Mouse (Mus musculus) liver, adult 2 months (tissue): ENCODE results near the gene Gcm1. TPM values are rescaled to one million over a fixed set of nuclear protein-coding genes. Genes with fewer than 3 reads are reported as not detected.
A peak's percentile ranks its signal among the peaks of the same experiment; 100 is the strongest.

Source experiments
- DNase-seq: peaks from one replicate; pipeline ENCODE4 v3.0.0-alpha.2; 2011; ENCODE audit warnings: low read depth, low spot score; ENCODE audit errors: extremely low read depth
- H3K27ac ChIP-seq: fragments of 200-500 bp; replicated peaks from 2 replicates; pipeline ENCODE4 v1.5.1; 2012; ENCODE audit warnings: low read depth, mild to moderate bottlenecking, control low read depth, inconsistent platforms, low read length; ENCODE audit not compliant: insufficient read depth
- H3K27me3 ChIP-seq: fragments of 200-500 bp; 2 replicates; pipeline ENCODE4 v1.6.1; 2012; ENCODE audit warnings: mild to moderate bottlenecking, moderate library complexity, low read length, inconsistent platforms; ENCODE audit not compliant: control insufficient read depth, insufficient read depth
- H3K36me3 ChIP-seq: fragments of 200-500 bp; 2 replicates; pipeline ENCODE4 v1.6.1; 2012; ENCODE audit warnings: low read length, inconsistent platforms; ENCODE audit not compliant: control insufficient read depth, insufficient read depth
- H3K4me1 ChIP-seq: fragments of 200-500 bp; 2 replicates; pipeline ENCODE4 v1.6.1; 2011; ENCODE audit warnings: low read length; ENCODE audit not compliant: control insufficient read depth, insufficient read depth
- H3K4me3 ChIP-seq: fragments of 200-500 bp; 2 replicates; pipeline ENCODE4 v1.5.1; 2011; ENCODE audit warnings: low read depth, mild to moderate bottlenecking, control low read depth, low read length, moderate library complexity; ENCODE audit not compliant: insufficient read depth
- H3K79me2 ChIP-seq: fragments of 200-500 bp; 2 replicates; pipeline ENCODE4 v1.6.1; 2012; ENCODE audit warnings: inconsistent platforms, mild to moderate bottlenecking, low read length, moderate library complexity; ENCODE audit not compliant: control insufficient read depth, insufficient read depth
- H3K9ac ChIP-seq: fragments of 200-500 bp; 2 replicates; pipeline ENCODE4 v1.6.1; 2012; ENCODE audit warnings: low read depth, mild to moderate bottlenecking, control low read depth, inconsistent platforms, low read length
- CTCF ChIP-seq: fragments of 200-500 bp; IDR thresholded peaks from 2 replicates; pipeline ENCODE4 v1.5.1; 2011; ENCODE audit warnings: low read depth, low read length, control low read depth
- POLR2A ChIP-seq: fragments of 200-500 bp; IDR thresholded peaks from 2 replicates; pipeline ENCODE4 v1.6.1; 2011; ENCODE audit warnings: low read length, control low read depth; ENCODE audit not compliant: insufficient read depth; ENCODE audit errors: extremely low read depth
- WGBS: fragments of 180-500 bp; shearing (Covaris S2); methylation state at CpG from one replicate; pipeline ENCODE4 v1.1.7; 2018; 5-methylcytosine and 5-hydroxymethylcytosine counted together
- polyA plus RNA-seq: library from polyadenylated mRNA; depleted of rRNA; stranded (reverse); fragments of >200 nt; gene quantifications from 2 replicates; pipeline ENCODE4 v1.2.3, GENCODE M21; 2012
- total RNA-seq: library from RNA; depleted of rRNA; stranded (reverse); fragments of >200 nt; gene quantifications from 2 replicates; pipeline ENCODE4 v1.2.3, GENCODE M21; 2014

Gcm1 gene
- total and polyA plus RNA-seq, 2 experiments: not detected

- no peak overlapping the region for H3K9ac ChIP-seq
- H3K27me3 ChIP-seq: no peaks in the 10 kb centered on the region
- peak overlapping the region; percentile 4; the same call in 1 of the 2 replicates for H3K4me3 ChIP-seq
- 31% methylated on average over 6 of the region's 6 CpGs for WGBS
- H3K27ac ChIP-seq: peak overlapping the region; percentile 86
- H3K4me1 ChIP-seq: peaks cover 27% of the 10 kb centered on the region
- peaks cover 21% of the 10 kb centered on the region; the same call in 1 of the 2 replicates for H3K79me2 ChIP-seq
- peaks cover 29% of the 10 kb centered on the region for H3K36me3 ChIP-seq
- DNase-seq: peak; percentile 88
- TF ChIP-seq CTCF: no peak
- no peak for TF ChIP-seq POLR2A
Measured at GRCm38 (mm10) chr9:78104973-78105372, 53.2 kb downstream of the Gcm1 start.

- H3K27ac ChIP-seq: peak overlapping the region; percentile 59
Measured at GRCm38 (mm10) chr9:78105501-78105932, 53.8 kb downstream of the Gcm1 start.

GRCm38 (mm10) chr9:78106821-78107220 lies 55.1 kb downstream of the Gcm1 start:
- Histone ChIP-seq H3K27ac (no peak overlapping the region), H3K9ac (no peak overlapping the region), H3K79me2 (peaks cover 17% of the 10 kb centered on the region; the same call in 1 of the 2 replicates), H3K4me1 (peaks cover 29% of the 10 kb centered on the region), H3K27me3 (no peaks in the 10 kb centered on the region), H3K4me3 (no peak overlapping the region), H3K36me3 (peaks cover 15% of the 10 kb centered on the region)
- peak; percentile 62 for DNase-seq
- WGBS: 33% methylated on average over 4 of the region's 4 CpGs
- no peak for TF ChIP-seq CTCF
- TF ChIP-seq POLR2A: no peak

More at GRCm38 (mm10) chr9:78105501-78105932, 53.8 kb downstream of the Gcm1 start:
- H3K79me2 ChIP-seq: peaks cover 21% of the 10 kb centered on the region; the same call in 1 of the 2 replicates
- WGBS: 30% methylated on average over 6 of the region's 6 CpGs
- peak overlapping the region; percentile 61 for H3K9ac ChIP-seq
- no peaks in the 10 kb centered on the region for H3K27me3 ChIP-seq
- no peak overlapping the region for H3K4me3 ChIP-seq
- no peak for DNase-seq
- peaks cover 25% of the 10 kb centered on the region for H3K36me3 ChIP-seq
- TF ChIP-seq CTCF: no peak
- no peak for TF ChIP-seq POLR2A
- peaks cover 30% of the 10 kb centered on the region for H3K4me1 ChIP-seq

GRCm38 (mm10) chr9:78107582-78107911 lies 55.8 kb downstream of the Gcm1 start:
- peak overlapping the region; percentile 71 for H3K4me3 ChIP-seq
- DNase-seq: no peak
- no peak for TF ChIP-seq POLR2A
- TF ChIP-seq CTCF: no peak
- peak overlapping the region; percentile 95 for H3K9ac ChIP-seq
- WGBS: 8% methylated on average over 6 of the region's 6 CpGs
- 0 out of 2 replicates have a peak overlapping the region, but pooled peaks have one; percentile 2 for H3K27ac ChIP-seq
- H3K27me3 ChIP-seq: no peaks in the 10 kb centered on the region
- H3K79me2 ChIP-seq: peaks cover 14% of the 10 kb centered on the region; the same call in 1 of the 2 replicates
- H3K4me1 ChIP-seq: peaks cover 27% of the 10 kb centered on the region
- H3K36me3 ChIP-seq: peaks cover 11% of the 10 kb centered on the region

GRCm38 (mm10) chr9:78107912-78108795 lies 56.4 kb downstream of the Gcm1 start:
- peak; percentile 98 for DNase-seq
- WGBS: under 1% methylated on average over 88 of the region's 88 CpGs
- Histone ChIP-seq H3K36me3 (peaks cover 10% of the 10 kb centered on the region; the same call in 1 of the 2 replicates), H3K79me2 (peaks cover 14% of the 10 kb centered on the region), H3K4me3 (peak overlapping the region; percentile 71), H3K27ac (peak overlapping the region; percentile 89), H3K27me3 (no peaks in the 10 kb centered on the region), H3K9ac (peak overlapping the region; percentile 95), H3K4me1 (peaks cover 25% of the 10 kb centered on the region)
- TF ChIP-seq CTCF (no peak), POLR2A (peak; percentile 94)

GRCm38 (mm10) chr9:78108796-78109239 lies 57.1 kb downstream of the Gcm1 start, which contains the start of the genes Fbxo9 and Ick:
Gene Fbxo9, minus strand, starts transcription at chr9:78109065.
Gene Ick, plus strand, starts transcription at chr9:78109192.
- peak; percentile 98 for DNase-seq
- Histone ChIP-seq H3K4me3 (peak within 1 kb of the TSS; percentile 71), H3K4me1 (peaks cover 27% of the 10 kb centered on the region), H3K9ac (peak within 1 kb of the TSS; percentile 95), H3K27ac (peak within 1 kb of the TSS; percentile 89), H3K36me3 (peaks cover 7% of the 10 kb centered on the region; the same call in 1 of the 2 replicates), H3K27me3 (no peaks in the 10 kb centered on the region), H3K79me2 (peaks cover 19% of the 10 kb centered on the region)
- under 1% methylated on average over 20 of the region's 20 CpGs for WGBS
- TF ChIP-seq CTCF: no peak
- no peak for TF ChIP-seq POLR2A
